Mouse (Mus musculus) E14TG2a.4 (cell line): ENCODE measurements at regions not wholly inside any gene's neighbourhood (a gene's known extent, or its start where the extent isn't known, plus 50 kb on each side); places are given as distances from the start of the nearest gene placed in this dataset.

Experiments used
- CTCF ChIP-seq: conservative IDR thresholded peaks from 2 replicates; pipeline ENCODE4 v1.5.1; 2014; ENCODE audit warnings: low read length
- NANOG ChIP-seq: IDR thresholded peaks from 2 replicates; pipeline ENCODE4 v1.6.1; 2014; ENCODE audit warnings: borderline replicate concordance, low read length, mixed read lengths

DNA sequence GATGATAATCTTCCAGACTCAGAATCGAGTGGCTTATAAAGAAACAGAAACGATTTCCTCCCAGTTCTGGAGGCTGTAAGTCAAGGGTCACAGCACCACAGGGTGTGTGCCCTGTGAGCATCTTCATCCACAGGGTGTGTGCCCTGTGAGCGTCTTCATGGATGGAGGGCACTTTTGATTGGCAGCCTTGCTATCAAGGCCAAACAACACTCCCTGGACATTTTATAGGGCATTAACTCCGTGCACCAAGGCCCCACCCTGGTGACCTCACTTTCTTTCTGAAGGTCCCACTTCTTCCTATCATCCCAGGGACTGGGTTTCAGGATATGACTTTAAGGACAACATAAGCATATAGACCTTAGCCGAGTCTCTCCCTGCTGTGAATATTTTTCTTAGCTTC lies 885.3 kb upstream of the Car8 start:
- TF ChIP-seq CTCF (no peak), NANOG (no peak)
